Mouse (Mus musculus): ENCODE results near the gene Dad1. TPM values are rescaled to one million over a fixed set of nuclear protein-coding genes. Genes with fewer than 3 reads are reported as not detected.

The Dad1 gene
- polyA plus RNA-seq, 1 experiment from 2014 or later = 398 TPM

DNA sequence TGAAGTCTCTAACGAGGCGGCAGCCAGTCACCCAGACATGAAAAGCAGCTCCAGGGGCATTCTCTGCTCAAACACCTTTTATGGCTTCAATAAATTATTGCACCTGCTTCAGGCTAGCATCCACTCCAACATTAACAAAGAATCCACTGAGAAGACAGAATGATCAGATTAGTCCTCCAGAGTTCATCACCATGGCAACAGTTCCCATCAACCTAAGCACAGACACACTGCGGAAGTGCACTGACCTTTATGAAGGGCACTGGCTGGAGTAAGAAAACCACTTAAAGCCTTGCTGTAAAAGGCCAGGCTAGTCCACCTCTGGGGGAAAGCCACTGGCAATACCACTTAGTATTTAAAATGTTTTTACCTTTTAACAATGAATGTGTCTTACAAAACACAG, 9.7 kb downstream of the Dad1 start:
- H3K9ac ChIP-seq = no peak overlapping the region
- no peak overlapping the region for H3K27ac ChIP-seq
- H3K4me3 ChIP-seq = no peak overlapping the region
- no peak overlapping the region for H3K4me2 ChIP-seq
- WGBS = 59% methylated on average over 3 of the region's 3 CpGs
- no peaks in the 10 kb centered on the region for H3K9me3 ChIP-seq
- peaks cover 6% of the 10 kb centered on the region for H3K4me1 ChIP-seq
- ATAC-seq (ENCODE audit: borderline replicate concordance, extremely low read depth, low FRiP score, low TSS enrichment) = no peak
- H3K27me3 ChIP-seq = no peaks in the 10 kb centered on the region
- H3K36me3 ChIP-seq = peaks cover 54% of the 10 kb centered on the region

DNA sequence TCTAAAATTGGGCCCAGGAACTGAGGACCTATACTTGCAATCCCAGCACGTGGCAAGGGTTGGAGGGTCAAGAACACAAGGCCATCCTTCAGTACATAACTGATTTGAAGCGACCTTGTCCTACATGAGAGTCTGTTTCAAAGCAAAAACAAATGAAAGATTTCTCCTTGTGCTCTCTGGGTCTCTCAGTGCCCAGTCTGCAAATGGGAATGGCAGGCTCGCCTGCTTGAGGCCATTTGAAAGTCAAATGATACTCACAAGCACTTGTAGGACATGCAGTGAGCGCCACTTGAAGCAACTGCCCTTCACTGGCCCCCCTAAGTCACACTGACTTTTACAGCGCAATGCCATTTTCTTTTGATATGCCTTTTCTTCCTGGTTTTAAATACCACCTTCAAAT, 13.4 kb downstream of the Dad1 start:
- H3K4me1 ChIP-seq = 0 out of 2 replicates have a peak, but pooled peaks cover 6% of the 10 kb centered on the region
- no peak overlapping the region for H3K9ac ChIP-seq
- no peak for ATAC-seq (ENCODE audit: borderline replicate concordance, extremely low read depth, low FRiP score, low TSS enrichment)
- peaks cover 38% of the 10 kb centered on the region for H3K36me3 ChIP-seq
- WGBS = 86% methylated on average over 5 of the region's 5 CpGs
- no peaks in the 10 kb centered on the region for H3K9me3 ChIP-seq
- no peaks in the 10 kb centered on the region for H3K27me3 ChIP-seq
- H3K4me2 ChIP-seq = no peak overlapping the region
- no peak overlapping the region for H3K4me3 ChIP-seq
- no peak overlapping the region for H3K27ac ChIP-seq

DNA sequence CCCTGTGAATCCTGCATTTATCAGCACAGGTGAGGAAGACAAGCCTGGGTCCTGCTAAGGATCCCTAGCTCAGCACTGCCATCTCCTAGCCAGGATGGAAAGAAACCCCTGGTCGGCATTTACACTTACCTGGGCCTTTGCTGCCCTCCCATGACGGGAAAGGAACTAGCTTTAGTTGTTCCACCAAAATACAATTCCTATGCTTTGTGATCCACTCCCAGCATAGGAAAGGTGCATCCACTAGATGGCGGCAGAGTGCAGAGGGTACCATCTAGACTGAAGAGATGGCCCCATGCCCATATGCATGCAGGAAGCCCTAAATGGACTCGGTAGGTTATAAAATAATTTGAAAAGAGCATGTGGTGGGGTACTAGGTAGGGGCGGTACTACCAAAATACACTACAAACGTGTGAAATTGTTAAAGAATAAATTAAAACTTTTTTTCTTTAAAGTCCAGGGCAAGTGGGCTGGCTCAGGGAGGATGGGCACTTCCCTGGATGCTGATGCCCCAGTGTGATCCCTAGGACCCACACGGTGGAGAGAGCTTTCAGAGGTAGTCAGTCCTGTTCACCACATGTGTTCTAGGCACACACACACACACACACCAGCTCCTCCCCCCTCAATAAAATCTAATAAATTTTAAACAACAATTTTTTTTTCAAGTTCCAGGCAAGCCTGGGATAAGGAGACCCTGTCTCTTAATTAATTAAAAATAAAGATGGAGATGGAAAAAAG, 14.7 kb downstream of the Dad1 start:
- Histone ChIP-seq H3K4me3 (no peak overlapping the region), H3K36me3 (peaks cover 39% of the 10 kb centered on the region), H3K4me1 (peaks cover 18% of the 10 kb centered on the region), H3K27me3 (no peaks in the 10 kb centered on the region), H3K4me2 (no peak overlapping the region), H3K9me3 (no peaks in the 10 kb centered on the region), H3K27ac (no peak overlapping the region), H3K9ac (no peak overlapping the region)
- ATAC-seq (ENCODE audit: borderline replicate concordance, extremely low read depth, low FRiP score, low TSS enrichment) = peak; percentile 40; the same call in 1 of the 2 replicates
- WGBS = 18% methylated on average over 7 of the region's 7 CpGs

DNA sequence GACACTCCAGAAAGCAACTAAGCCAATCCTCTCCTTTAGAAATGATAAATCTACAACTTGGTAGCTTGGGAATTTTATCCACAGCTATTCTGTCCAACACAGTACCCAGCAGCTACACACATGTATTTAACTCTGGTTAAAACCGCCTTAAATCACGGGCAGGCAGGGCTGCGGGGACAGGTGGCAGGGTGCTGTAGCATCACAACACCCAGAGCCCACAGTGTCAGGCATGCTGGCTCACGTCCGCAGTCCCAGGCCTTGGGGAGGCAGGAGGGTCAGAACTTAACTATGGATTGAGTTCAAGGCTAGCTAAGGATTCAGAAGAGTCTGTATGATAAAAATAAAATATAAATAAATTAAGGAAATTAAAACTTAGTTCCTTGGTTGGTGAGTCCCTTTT, 17.0 kb downstream of the Dad1 start:
- no peaks in the 10 kb centered on the region for H3K27me3 ChIP-seq
- no peaks in the 10 kb centered on the region for H3K9me3 ChIP-seq
- ATAC-seq (ENCODE audit: borderline replicate concordance, extremely low read depth, low FRiP score, low TSS enrichment) = no peak
- H3K4me2 ChIP-seq = no peak overlapping the region
- WGBS = 88% methylated on average over 5 of the region's 5 CpGs
- H3K36me3 ChIP-seq = peaks cover 18% of the 10 kb centered on the region
- H3K27ac ChIP-seq = no peak overlapping the region
- H3K9ac ChIP-seq = no peak overlapping the region
- no peak overlapping the region for H3K4me3 ChIP-seq
- peaks cover 38% of the 10 kb centered on the region for H3K4me1 ChIP-seq

DNA sequence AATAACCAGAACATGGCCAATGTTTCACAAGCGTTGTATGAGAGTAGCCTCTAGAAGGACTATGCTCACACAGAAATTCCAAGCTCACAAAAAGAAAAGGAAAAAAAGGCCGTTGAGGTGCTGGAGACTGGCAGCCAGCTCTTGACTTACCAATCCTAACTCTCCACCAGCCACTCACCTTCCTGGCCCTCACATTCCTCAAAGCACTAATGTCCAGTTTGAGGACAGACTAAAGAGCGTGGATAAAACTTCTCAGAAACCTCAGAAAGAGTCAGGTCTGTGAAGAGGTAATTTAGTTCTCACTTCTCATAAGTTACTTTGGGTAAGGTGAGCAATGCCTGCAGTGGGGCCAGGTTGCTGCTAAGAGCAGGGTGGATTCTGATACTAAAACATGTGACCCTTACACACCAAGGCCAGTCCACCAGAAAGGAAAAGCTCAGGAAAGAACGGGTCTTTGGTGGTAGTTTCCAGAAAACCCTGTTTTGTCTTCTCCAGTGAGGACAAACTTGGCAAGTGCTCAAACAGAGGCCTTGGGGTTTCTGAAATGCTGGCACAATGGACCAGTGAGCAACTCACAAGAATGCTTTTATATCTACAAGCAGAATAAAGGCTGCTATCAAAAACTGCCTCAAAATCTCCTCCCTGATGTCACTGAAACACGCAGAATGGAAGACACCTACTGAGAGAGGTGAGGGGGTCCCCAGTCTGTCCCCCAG, 17.9 kb downstream of the Dad1 start:
- ATAC-seq (ENCODE audit: borderline replicate concordance, extremely low read depth, low FRiP score, low TSS enrichment) = no peak
- peaks cover 45% of the 10 kb centered on the region for H3K4me1 ChIP-seq
- no peak overlapping the region for H3K4me3 ChIP-seq
- H3K27ac ChIP-seq = peak overlapping the region; percentile 63
- no peaks in the 10 kb centered on the region for H3K27me3 ChIP-seq
- no peak overlapping the region for H3K4me2 ChIP-seq
- no peak overlapping the region for H3K9ac ChIP-seq
- no peaks in the 10 kb centered on the region for H3K9me3 ChIP-seq
- WGBS = 67% methylated on average over 5 of the region's 5 CpGs
- peaks cover 9% of the 10 kb centered on the region for H3K36me3 ChIP-seq

DNA sequence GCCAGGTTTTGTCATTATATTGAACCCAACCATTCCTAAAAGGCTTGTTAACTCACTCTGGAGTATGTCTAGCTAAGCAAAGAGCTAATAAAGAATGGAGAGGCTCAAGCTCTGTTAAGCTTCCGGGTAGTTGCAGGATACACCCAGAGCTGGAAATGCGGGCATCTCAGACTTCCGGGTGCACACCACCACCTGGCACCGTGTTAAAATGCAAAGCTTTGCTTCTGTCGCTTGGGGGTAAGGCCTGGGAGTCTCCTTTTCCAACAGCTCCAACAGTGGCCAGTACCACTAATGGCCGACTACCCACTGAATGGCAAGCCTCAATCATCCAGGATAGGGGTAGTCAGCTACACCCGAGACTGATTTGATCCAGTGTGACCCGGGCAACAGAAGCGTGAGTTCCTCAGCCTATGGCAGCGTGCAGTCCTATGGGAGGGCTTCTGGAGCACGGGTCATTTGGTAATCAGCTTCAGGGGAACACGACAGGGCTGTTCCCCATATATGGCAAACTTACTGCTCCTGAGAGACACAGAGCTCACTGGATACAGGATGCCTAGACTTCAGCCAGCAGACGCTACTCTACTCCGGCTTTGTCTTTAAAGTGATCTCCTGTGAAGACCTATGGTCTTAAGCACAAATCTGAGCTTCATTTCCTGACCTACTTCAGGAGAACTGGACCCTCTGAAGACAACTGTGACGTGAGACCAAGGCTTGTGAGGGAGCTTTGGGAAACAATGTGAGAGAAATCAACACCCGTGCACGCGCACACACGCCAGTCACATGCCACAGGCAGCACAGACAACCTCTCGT, 19.5 kb downstream of the Dad1 start:
- Histone ChIP-seq H3K9me3 (no peaks in the 10 kb centered on the region), H3K9ac (no peak overlapping the region), H3K27me3 (no peaks in the 10 kb centered on the region), H3K36me3 (peaks cover 4% of the 10 kb centered on the region; the same call in 1 of the 2 replicates), H3K27ac (peak overlapping the region; percentile 79), H3K4me1 (peaks cover 46% of the 10 kb centered on the region), H3K4me3 (no peak overlapping the region), H3K4me2 (no peak overlapping the region)
- 78% methylated on average over 20 of the region's 20 CpGs for WGBS
- ATAC-seq (ENCODE audit: borderline replicate concordance, extremely low read depth, low FRiP score, low TSS enrichment) = no peak

DNA sequence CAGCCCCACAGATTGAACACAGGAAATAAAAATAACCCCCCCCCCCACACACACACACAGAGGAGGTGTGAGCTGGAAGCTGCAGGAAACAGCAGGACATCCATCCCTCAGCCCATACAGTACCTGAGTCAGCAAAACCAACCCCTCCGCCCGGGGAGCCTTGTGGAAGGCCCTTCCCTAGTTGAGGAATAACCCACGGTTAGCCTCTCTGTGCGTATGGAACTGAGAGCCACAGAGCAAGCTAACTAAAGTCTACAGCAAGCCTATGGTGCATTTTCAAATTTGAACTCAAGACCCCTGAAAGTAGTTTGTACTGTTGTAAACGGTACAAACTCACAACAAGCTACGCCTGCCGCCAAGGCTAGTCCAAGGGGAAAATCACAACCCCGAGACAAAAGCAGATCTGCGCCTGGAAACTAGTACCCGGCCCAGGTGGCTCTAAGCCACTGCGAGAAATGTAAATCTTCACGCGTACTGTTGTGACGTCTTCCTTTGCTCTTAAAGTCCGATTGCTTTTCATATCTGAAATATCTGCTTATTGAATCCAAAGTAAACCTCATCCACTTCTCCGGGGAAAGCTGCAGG, 20.3 kb downstream of the Dad1 start:
- ATAC-seq (ENCODE audit: borderline replicate concordance, extremely low read depth, low FRiP score, low TSS enrichment) = no peak
- Histone ChIP-seq H3K4me1 (peaks cover 51% of the 10 kb centered on the region), H3K27ac (peak overlapping the region; percentile 79), H3K9ac (no peak overlapping the region), H3K4me2 (peak overlapping the region; percentile 36; the same call in 1 of the 2 replicates), H3K9me3 (no peaks in the 10 kb centered on the region), H3K27me3 (no peaks in the 10 kb centered on the region), H3K36me3 (peaks cover 4% of the 10 kb centered on the region; the same call in 1 of the 2 replicates), H3K4me3 (no peak overlapping the region)
- WGBS = 53% methylated on average over 16 of the region's 16 CpGs

DNA sequence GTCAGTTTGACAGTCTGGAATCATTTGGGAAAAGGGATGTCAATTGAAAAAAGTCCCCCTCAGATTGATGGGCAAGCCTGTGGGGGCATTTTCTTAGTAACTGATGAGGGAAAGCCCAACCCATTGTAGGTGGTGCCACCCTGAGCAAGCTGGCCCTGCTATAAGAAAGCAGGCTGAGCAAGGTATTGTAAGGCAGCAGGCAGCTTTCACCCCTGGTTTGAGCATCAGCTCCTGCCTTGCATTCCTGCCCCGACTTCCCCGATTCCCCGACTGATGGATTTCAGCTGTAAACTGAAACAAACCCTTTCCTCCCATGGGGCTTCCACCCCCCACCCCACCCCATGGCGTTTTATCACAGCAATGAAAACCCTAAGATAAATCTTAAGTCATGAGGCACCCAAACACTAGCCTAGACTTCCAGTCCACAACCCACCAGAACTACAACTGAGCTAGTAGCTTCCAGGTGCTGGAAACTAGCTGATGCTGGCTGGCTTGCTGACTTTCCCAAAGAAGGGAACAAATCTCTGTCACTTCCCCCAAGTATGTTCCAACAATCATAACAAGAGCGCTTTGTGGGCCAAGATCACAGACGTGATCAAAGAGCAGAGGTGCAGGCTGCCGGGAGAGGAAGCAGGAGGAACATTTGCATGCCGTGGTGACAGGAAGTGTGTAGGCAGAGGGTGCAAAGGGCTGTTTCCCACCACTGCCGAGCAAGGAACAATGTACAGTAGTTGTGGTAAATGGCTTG, 20.9 kb downstream of the Dad1 start:
- Histone ChIP-seq H3K4me1 (peaks cover 51% of the 10 kb centered on the region), H3K9ac (no peak overlapping the region), H3K4me2 (peak overlapping the region; percentile 36), H3K4me3 (peak overlapping the region; percentile 9; the same call in 1 of the 2 replicates), H3K9me3 (no peaks in the 10 kb centered on the region), H3K27ac (peak overlapping the region; percentile 79), H3K36me3 (peaks cover 4% of the 10 kb centered on the region; the same call in 1 of the 2 replicates), H3K27me3 (no peaks in the 10 kb centered on the region)
- WGBS = 7% methylated on average over 9 of the region's 9 CpGs
- ATAC-seq (ENCODE audit: borderline replicate concordance, extremely low read depth, low FRiP score, low TSS enrichment) = peak; percentile 52; the same call in 1 of the 2 replicates

DNA sequence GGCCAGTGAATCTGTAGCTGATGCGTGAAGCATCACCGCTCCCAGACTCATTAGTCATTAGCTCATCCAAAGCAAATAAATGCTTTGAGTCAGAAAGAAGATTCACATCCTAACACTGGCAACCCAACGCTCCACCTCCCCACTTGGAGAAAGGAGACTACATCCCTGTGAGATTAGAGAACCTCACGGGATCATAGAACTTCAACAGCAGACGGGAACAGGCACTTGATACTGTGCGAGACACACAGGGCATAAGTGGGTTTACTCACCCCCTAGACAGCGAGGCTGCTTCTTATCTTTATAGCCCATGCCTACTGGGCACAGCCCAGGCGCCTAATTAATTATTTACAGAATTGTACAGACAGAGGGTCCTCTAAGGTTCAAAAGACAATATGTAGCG, 21.8 kb downstream of the Dad1 start:
- peaks cover 4% of the 10 kb centered on the region; the same call in 1 of the 2 replicates for H3K36me3 ChIP-seq
- H3K9ac ChIP-seq = no peak overlapping the region
- H3K27me3 ChIP-seq = no peaks in the 10 kb centered on the region
- H3K9me3 ChIP-seq = no peaks in the 10 kb centered on the region
- WGBS = 33% methylated on average over 9 of the region's 9 CpGs
- ATAC-seq (ENCODE audit: borderline replicate concordance, extremely low read depth, low FRiP score, low TSS enrichment) = no peak
- H3K4me3 ChIP-seq = no peak overlapping the region
- peak overlapping the region; percentile 42; the same call in 1 of the 2 replicates for H3K27ac ChIP-seq
- peaks cover 58% of the 10 kb centered on the region for H3K4me1 ChIP-seq
- no peak overlapping the region for H3K4me2 ChIP-seq

DNA sequence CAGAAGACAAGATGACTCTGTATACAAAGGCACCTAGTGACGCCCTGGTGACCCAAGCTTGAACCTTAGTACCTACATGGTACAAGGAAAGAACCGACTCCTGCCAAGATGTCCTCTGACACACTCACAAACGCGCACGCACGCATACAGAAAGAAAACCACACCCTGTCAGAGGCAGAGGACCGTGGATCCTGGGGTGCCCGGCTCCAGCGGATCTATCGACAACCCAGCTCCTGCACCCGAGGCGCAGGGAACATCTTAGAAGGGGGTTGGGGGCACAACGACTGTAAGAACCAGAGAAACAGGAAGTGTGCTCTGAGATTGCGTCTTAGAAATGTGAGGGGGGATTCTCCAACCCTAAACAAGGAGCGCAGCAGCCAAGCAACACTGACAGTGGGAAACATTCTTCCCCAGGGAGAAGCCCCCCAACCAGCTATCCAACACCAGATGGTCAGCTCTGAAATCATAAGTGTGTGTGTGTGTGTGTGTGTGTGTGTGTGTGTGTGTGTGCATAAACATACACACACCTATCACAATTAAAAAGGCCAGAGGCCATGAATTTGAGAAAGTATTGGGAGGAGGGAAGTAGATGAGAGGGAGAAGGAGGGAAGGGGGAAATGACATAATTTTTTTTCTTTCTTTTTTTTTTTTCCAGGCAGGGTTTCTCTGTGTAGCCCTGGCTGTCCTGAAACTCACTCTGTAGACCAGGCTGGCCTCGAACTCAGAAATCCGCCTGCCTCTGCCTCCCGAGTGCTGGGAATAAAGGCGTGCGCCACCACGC, 22.5 kb downstream of the Dad1 start:
- Histone ChIP-seq H3K4me1 (peaks cover 63% of the 10 kb centered on the region), H3K36me3 (peaks cover 4% of the 10 kb centered on the region; the same call in 1 of the 2 replicates), H3K4me2 (no peak overlapping the region), H3K4me3 (no peak overlapping the region), H3K9ac (no peak overlapping the region), H3K9me3 (no peaks in the 10 kb centered on the region), H3K27me3 (no peaks in the 10 kb centered on the region), H3K27ac (no peak overlapping the region)
- ATAC-seq (ENCODE audit: borderline replicate concordance, extremely low read depth, low FRiP score, low TSS enrichment) = no peak
- 54% methylated on average over 21 of the region's 21 CpGs for WGBS
